Comparison of ENCODE assay signal across 26 mouse cellular contexts in genomic region chr11:63293485-63293884, GRCm38 (mm10).
"Had no signal": no experiment of that assay in that cellular context is flagged by ENCODE, and none has a peak within 500 bp of the region (broad histone marks: within the 10 kb centered on the region; RNA-seq: fewer than 3 reads in every experiment).

No protein-coding gene starts in this region.

- H3K9ac ChIP-seq: heart, embryonic 13.5 days; heart, embryonic 15.5 days; hindbrain, embryonic 12.5 days; hindbrain, embryonic 14.5 days; intestine, embryonic 15.5 days; limb, embryonic 13.5 days; limb, embryonic 15.5 days; liver, embryonic 12.5 days; liver, embryonic 14.5 days had no signal

- H3K36me3 ChIP-seq: heart, embryonic 13.5 days; heart, embryonic 15.5 days; hindbrain, embryonic 10.5 days; hindbrain, embryonic 12.5 days; intestine, embryonic 15.5 days; limb, embryonic 13.5 days; limb, embryonic 15.5 days; liver, embryonic 12.5 days had no signal

- H3K4me3 ChIP-seq: gastrocnemius, adult 2 months; heart, embryonic 13.5 days; heart, embryonic 15.5 days; hindbrain, embryonic 10.5 days; hindbrain, embryonic 12.5 days; intestine, embryonic 15.5 days; layer of hippocampus, adult 2 months; left cerebral cortex, adult 2 months; limb, embryonic 13.5 days; limb, embryonic 15.5 days; liver, embryonic 12.5 days had no signal

- H3K9me3 ChIP-seq: heart, embryonic 13.5 days; heart, embryonic 15.5 days; hindbrain, embryonic 10.5 days; hindbrain, embryonic 12.5 days; intestine, embryonic 15.5 days; limb, embryonic 13.5 days; limb, embryonic 15.5 days; liver, embryonic 12.5 days had no signal

- H3K27ac ChIP-seq: gastrocnemius, adult 2 months; heart, embryonic 13.5 days; heart, embryonic 15.5 days; hindbrain, embryonic 10.5 days; hindbrain, embryonic 12.5 days; hindbrain, embryonic 14.5 days; intestine, embryonic 15.5 days; layer of hippocampus, adult 2 months; left cerebral cortex, adult 2 months; limb, embryonic 13.5 days; limb, embryonic 15.5 days; liver, embryonic 12.5 days; liver, embryonic 14.5 days had no signal

- DNase-seq: gastrocnemius, adult 2 months; gastrocnemius, postnatal 10 days; gastrocnemius, postnatal 25 days; heart, adult 18-20 months; heart, postnatal 4 days; kidney, adult 18-20 months; kidney, adult 9 months; kidney, postnatal 10 days; kidney, postnatal 25 days; left cerebral cortex, postnatal 4 days had no signal

- H3K4me1 ChIP-seq: heart, embryonic 15.5 days; hindbrain, embryonic 10.5 days; hindbrain, embryonic 12.5 days; intestine, embryonic 15.5 days; limb, embryonic 13.5 days; limb, embryonic 15.5 days; liver, embryonic 12.5 days had no signal

- H3K27me3 ChIP-seq: heart, embryonic 13.5 days; heart, embryonic 15.5 days; hindbrain, embryonic 12.5 days; intestine, embryonic 15.5 days; limb, embryonic 13.5 days; limb, embryonic 15.5 days; liver, embryonic 12.5 days had no signal

- H3K4me2 ChIP-seq: heart, embryonic 11.5 days; heart, embryonic 13.5 days; heart, embryonic 15.5 days; hindbrain, embryonic 12.5 days; hindbrain, embryonic 14.5 days; intestine, embryonic 15.5 days; limb, embryonic 13.5 days; limb, embryonic 15.5 days; liver, embryonic 12.5 days had no signal

- ATAC-seq: hindbrain, embryonic 16.5 days; inflammation-experienced regulatory T-cells, adult 6 months; intestine, embryonic 15.5 days; intestine, postnatal 0 days; liver, embryonic 12.5 days had no signal
